Mouse (Mus musculus): Measurements from ENCODE around the gene H2-T23. TPM values are rescaled to one million over a fixed set of nuclear protein-coding genes. Genes with fewer than 3 reads are reported as not detected.
A peak's percentile ranks its signal among the peaks of the same experiment; 100 is the strongest.

Gene H2-T23
- polyA plus RNA-seq, 1 experiment from 2014 or later = 10.6 TPM

DNA sequence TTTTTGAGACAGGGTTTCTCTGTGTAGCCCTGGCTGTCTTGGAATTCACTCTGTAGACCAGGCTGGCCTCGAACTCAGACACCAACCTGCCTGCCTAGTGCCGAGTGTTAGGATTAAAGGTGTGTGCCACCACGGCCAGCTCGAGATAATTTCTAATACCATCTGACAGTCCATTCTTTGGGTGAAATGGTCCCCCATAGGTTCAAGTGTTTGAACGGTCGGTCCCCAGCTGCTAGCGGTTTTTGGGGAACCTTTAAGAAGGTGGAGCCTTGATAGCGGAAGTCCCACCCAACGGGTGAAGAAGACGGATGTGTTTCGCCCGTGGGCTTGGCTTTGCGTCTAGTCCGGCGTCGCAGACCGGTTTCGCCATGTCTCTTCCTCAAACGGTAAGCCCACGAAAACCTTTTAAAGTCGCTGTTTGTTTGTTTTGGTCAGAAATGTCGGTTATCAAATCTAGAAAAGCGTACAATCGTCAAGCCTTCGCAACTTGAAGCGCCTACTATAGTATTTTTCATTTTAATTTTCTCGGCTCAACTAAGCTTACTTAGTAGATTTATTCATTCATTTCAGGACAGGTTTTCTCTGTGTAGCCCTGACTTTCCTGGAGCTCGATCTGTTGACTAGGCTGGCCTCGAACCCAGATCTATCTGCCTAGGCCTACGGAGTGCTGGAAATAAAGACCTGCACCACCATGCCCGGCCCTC lies 38.3 kb downstream of the H2-T23 start:
- peaks cover under 1% of the 10 kb centered on the region; the same call in 1 of the 2 replicates for H3K36me3 ChIP-seq (ENCODE audit: control insufficient read depth, insufficient read depth, low read length)
- no peaks in the 10 kb centered on the region for H3K27me3 ChIP-seq (ENCODE audit: control insufficient read depth, insufficient read depth, low read length)
- 2% methylated on average over 31 of the region's 31 CpGs for WGBS
- H3K4me2 ChIP-seq (replicated peaks; ENCODE audit: low read depth, low read length) = peak overlapping the region; percentile 75
- peak; percentile 59; the same call in 1 of the 2 replicates for ATAC-seq (ENCODE audit: insufficient number of reproducible peaks, insufficient read depth, low FRiP score, low read depth)
- H3K9ac ChIP-seq (replicated peaks; ENCODE audit: low read depth, low read length) = peak overlapping the region; percentile 52
- peaks cover 17% of the 10 kb centered on the region; the same call in 1 of the 2 replicates for H3K4me1 ChIP-seq (ENCODE audit: control insufficient read depth, insufficient read depth, low read length)
- peak overlapping the region; percentile 52 for H3K4me3 ChIP-seq (ENCODE audit: low read depth, low read length)
- H3K27ac ChIP-seq (ENCODE audit: low read length) = no peak overlapping the region
- no peaks in the 10 kb centered on the region for H3K9me3 ChIP-seq (ENCODE audit: control insufficient read depth, low read depth, low read length)

DNA sequence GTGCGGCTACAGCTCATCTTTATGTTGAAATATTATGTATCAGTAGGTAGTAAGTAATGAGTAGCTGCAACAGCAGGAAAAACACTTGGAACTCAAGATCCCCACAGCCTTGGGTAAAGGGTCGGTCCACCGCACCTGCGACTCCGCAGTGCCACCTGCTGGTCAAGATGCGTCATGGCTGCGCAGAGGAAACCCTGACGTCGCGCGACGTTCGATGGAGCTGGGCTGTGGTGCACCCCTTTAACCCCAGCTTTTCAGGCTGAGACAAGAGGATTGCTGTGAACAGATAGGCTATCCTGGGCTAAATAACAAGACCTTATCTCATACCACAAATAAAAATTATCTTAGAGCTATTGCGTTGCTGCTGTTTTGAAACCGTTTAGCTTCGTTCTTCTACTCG lies 39.0 kb downstream of the H2-T23 start:
- Histone ChIP-seq H3K27me3 (ENCODE audit: control insufficient read depth, insufficient read depth, low read length) (no peaks in the 10 kb centered on the region), H3K9me3 (ENCODE audit: control insufficient read depth, low read depth, low read length) (no peaks in the 10 kb centered on the region), H3K4me2 (replicated peaks; ENCODE audit: low read depth, low read length) (peak overlapping the region; percentile 75; the same call in 1 of the 2 replicates), H3K9ac (replicated peaks; ENCODE audit: low read depth, low read length) (no peak overlapping the region), H3K36me3 (ENCODE audit: control insufficient read depth, insufficient read depth, low read length) (peaks cover 7% of the 10 kb centered on the region; the same call in 1 of the 2 replicates), H3K27ac (ENCODE audit: low read length) (no peak overlapping the region), H3K4me3 (ENCODE audit: low read depth, low read length) (no peak overlapping the region), H3K4me1 (ENCODE audit: control insufficient read depth, insufficient read depth, low read length) (peaks cover 17% of the 10 kb centered on the region; the same call in 1 of the 2 replicates)
- ATAC-seq (ENCODE audit: insufficient number of reproducible peaks, insufficient read depth, low FRiP score, low read depth) = peak; percentile 77; the same call in 1 of the 2 replicates
- 7% methylated on average over 17 of the region's 17 CpGs for WGBS

DNA sequence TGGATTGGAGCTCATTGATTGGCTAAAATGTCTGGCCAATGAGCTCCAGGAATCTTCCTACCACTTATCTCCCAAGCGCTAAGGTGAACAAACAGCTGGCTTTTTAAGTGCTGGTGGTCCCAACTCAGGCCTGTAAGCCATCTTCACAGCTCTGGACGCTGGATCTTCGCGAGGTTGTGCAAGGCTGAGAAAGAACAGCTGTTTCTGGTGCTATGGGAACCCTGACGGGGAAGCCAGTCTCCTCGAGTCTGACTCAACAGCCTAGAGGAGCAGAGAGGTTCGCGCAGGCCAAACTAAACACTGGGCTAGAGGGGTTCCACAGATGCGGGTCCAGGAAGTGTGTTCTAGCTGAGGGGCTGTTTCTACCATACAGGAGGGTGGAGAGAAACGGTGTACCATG lies 40.9 kb downstream of the H2-T23 start:
- Histone ChIP-seq H3K4me2 (replicated peaks; ENCODE audit: low read depth, low read length) (no peak overlapping the region), H3K4me3 (ENCODE audit: low read depth, low read length) (no peak overlapping the region), H3K9me3 (ENCODE audit: control insufficient read depth, low read depth, low read length) (no peaks in the 10 kb centered on the region), H3K36me3 (ENCODE audit: control insufficient read depth, insufficient read depth, low read length) (peaks cover 12% of the 10 kb centered on the region), H3K27ac (ENCODE audit: low read length) (peak overlapping the region; percentile 6), H3K4me1 (ENCODE audit: control insufficient read depth, insufficient read depth, low read length) (peaks cover 9% of the 10 kb centered on the region; the same call in 1 of the 2 replicates), H3K27me3 (ENCODE audit: control insufficient read depth, insufficient read depth, low read length) (no peaks in the 10 kb centered on the region), H3K9ac (replicated peaks; ENCODE audit: low read depth, low read length) (no peak overlapping the region)
- WGBS = 26% methylated on average over 10 of the region's 10 CpGs
- ATAC-seq (ENCODE audit: insufficient number of reproducible peaks, insufficient read depth, low FRiP score, low read depth) = no peak

DNA sequence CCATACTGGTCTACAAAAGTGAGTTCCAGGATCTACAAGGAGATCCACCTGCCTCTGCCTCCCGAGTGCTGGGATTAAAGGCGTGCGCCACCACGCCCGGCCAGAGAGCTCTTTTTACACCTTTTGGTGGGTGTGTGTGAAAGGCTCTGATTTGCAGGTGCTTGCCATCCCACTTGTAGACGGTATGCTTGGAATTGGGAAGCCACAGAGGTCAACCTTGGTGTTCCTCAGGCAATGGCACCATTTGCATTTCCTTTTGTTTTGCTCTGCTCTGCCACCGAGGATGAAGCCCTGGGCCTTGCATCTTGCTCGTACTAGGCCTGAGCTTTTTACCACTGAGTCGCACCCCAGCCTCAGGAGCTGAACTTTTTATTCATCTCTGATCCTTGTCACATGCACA lies 50.9 kb downstream of the H2-T23 start:
- no peaks in the 10 kb centered on the region for H3K9me3 ChIP-seq (ENCODE audit: control insufficient read depth, low read depth, low read length)
- H3K9ac ChIP-seq (replicated peaks; ENCODE audit: low read depth, low read length) = no peak overlapping the region
- H3K27me3 ChIP-seq (ENCODE audit: control insufficient read depth, insufficient read depth, low read length) = no peaks in the 10 kb centered on the region
- no peak overlapping the region for H3K4me3 ChIP-seq (ENCODE audit: low read depth, low read length)
- H3K4me1 ChIP-seq (ENCODE audit: control insufficient read depth, insufficient read depth, low read length) = peaks cover 11% of the 10 kb centered on the region
- no peak overlapping the region for H3K27ac ChIP-seq (ENCODE audit: low read length)
- 93% methylated on average over 9 of the region's 9 CpGs for WGBS
- no peak for ATAC-seq (ENCODE audit: insufficient number of reproducible peaks, insufficient read depth, low FRiP score, low read depth)
- no peak overlapping the region for H3K4me2 ChIP-seq (replicated peaks; ENCODE audit: low read depth, low read length)
- H3K36me3 ChIP-seq (ENCODE audit: control insufficient read depth, insufficient read depth, low read length) = peaks cover 23% of the 10 kb centered on the region

DNA sequence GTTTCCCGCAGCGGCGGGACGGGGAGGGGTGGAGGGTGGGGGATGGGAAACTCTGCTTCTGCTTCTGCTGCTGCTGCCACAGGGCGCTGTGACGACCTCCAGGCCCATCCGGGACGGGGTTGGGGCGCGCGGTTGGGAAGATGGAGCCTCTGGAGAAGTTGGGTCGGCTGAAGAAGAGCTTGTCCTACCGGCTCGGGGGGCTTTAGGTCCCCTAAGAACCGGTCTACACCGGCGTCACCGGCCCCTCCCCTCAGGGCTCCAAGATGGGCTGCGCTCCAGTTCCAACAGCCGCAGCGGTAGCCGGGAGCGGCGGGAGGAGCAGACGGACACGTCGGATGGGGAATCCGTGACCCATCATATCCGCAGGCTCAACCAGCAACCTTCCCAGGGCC lies 52.3 kb downstream of the H2-T23 start:
- peaks cover 11% of the 10 kb centered on the region for H3K4me1 ChIP-seq (ENCODE audit: control insufficient read depth, insufficient read depth, low read length)
- WGBS = under 1% methylated on average over 29 of the region's 29 CpGs
- peak overlapping the region; percentile 64 for H3K4me2 ChIP-seq (replicated peaks; ENCODE audit: low read depth, low read length)
- no peaks in the 10 kb centered on the region for H3K9me3 ChIP-seq (ENCODE audit: control insufficient read depth, low read depth, low read length)
- peak overlapping the region; percentile 97 for H3K27ac ChIP-seq (ENCODE audit: low read length)
- H3K9ac ChIP-seq (replicated peaks; ENCODE audit: low read depth, low read length) = peak overlapping the region; percentile 75
- peaks cover 21% of the 10 kb centered on the region for H3K36me3 ChIP-seq (ENCODE audit: control insufficient read depth, insufficient read depth, low read length)
- no peaks in the 10 kb centered on the region for H3K27me3 ChIP-seq (ENCODE audit: control insufficient read depth, insufficient read depth, low read length)
- H3K4me3 ChIP-seq (ENCODE audit: low read depth, low read length) = peak overlapping the region; percentile 87
- peak; percentile 34; the same call in 1 of the 2 replicates for ATAC-seq (ENCODE audit: insufficient number of reproducible peaks, insufficient read depth, low FRiP score, low read depth)

Other genes starting within 250 kb of the H2-T23 start
- 3.7 and 5.4 TPM in 2 replicates for gene Ier3, start 211.2 kb downstream of the H2-T23 start, polyA plus RNA-seq (2014; fragmentation: Nextera tagmentation; extraction: Ambion mirVana)
- 42.8 and 44.2 TPM in 2 replicates for gene Flot1, start 209.6 kb downstream of the H2-T23 start, polyA plus RNA-seq (2014; fragmentation: Nextera tagmentation; extraction: Ambion mirVana)
- gene Tubb5, start 194.5 kb downstream of the H2-T23 start, polyA plus RNA-seq (2014; fragmentation: Nextera tagmentation; extraction: Ambion mirVana) = 932 and 983 TPM in 2 replicates
- 18.7 and 19.2 TPM in 2 replicates for gene Mdc1, start 191.3 kb downstream of the H2-T23 start, polyA plus RNA-seq (2014; fragmentation: Nextera tagmentation; extraction: Ambion mirVana)
- gene Nrm, start 171.5 kb downstream of the H2-T23 start, polyA plus RNA-seq (2014; fragmentation: Nextera tagmentation; extraction: Ambion mirVana) = 65.3 and 67.1 TPM in 2 replicates
- gene Ppp1r18, start 167.3 kb downstream of the H2-T23 start, polyA plus RNA-seq (2014; fragmentation: Nextera tagmentation; extraction: Ambion mirVana) = 18.8 and 20.1 TPM in 2 replicates
- 34.0 and 38.0 TPM in 2 replicates for gene Dhx16, start 153.0 kb downstream of the H2-T23 start, polyA plus RNA-seq (2014; fragmentation: Nextera tagmentation; extraction: Ambion mirVana)
- 26.7 and 29.8 TPM in 2 replicates for gene 2310061I04Rik, start 135.4 kb downstream of the H2-T23 start, polyA plus RNA-seq (2014; fragmentation: Nextera tagmentation; extraction: Ambion mirVana)
- gene Atat1, start 122.8 kb downstream of the H2-T23 start, polyA plus RNA-seq (2014; fragmentation: Nextera tagmentation; extraction: Ambion mirVana) = 84.1 and 98.6 TPM in 2 replicates
- gene Mrps18b, start 116.5 kb downstream of the H2-T23 start, polyA plus RNA-seq (2014; fragmentation: Nextera tagmentation; extraction: Ambion mirVana) = 72.2 and 83.6 TPM in 2 replicates
- gene Ppp1r10, start 116.4 kb downstream of the H2-T23 start, polyA plus RNA-seq (2014; fragmentation: Nextera tagmentation; extraction: Ambion mirVana) = 32.6 and 35.4 TPM in 2 replicates
- gene Abcf1, start 63.1 kb downstream of the H2-T23 start, polyA plus RNA-seq (2014; fragmentation: Nextera tagmentation; extraction: Ambion mirVana) = 88.0 and 92.7 TPM in 2 replicates
- 37.6 and 39.4 TPM in 2 replicates for gene Gnl1, start 53.0 kb downstream of the H2-T23 start, polyA plus RNA-seq (2014; fragmentation: Nextera tagmentation; extraction: Ambion mirVana)
- gene Prr3, start 52.6 kb downstream of the H2-T23 start, polyA plus RNA-seq (2014; fragmentation: Nextera tagmentation; extraction: Ambion mirVana) = 26.9 and 30.6 TPM in 2 replicates
- 3.3 and 5.3 TPM in 2 replicates for gene H2-T24, start 12.3 kb downstream of the H2-T23 start, polyA plus RNA-seq (2014; fragmentation: Nextera tagmentation; extraction: Ambion mirVana)
- gene H2-T22, start 9.9 kb upstream of the H2-T23 start, polyA plus RNA-seq (2014; fragmentation: Nextera tagmentation; extraction: Ambion mirVana) = 19.3 and 21.8 TPM in 2 replicates
- gene Gm6034, start 10.1 kb upstream of the H2-T23 start, polyA plus RNA-seq (2014; fragmentation: Nextera tagmentation; extraction: Ambion mirVana) = not detected in 2 replicates
- not detected in 2 replicates for gene Gm11127, start 25.5 kb upstream of the H2-T23 start, polyA plus RNA-seq (2014; fragmentation: Nextera tagmentation; extraction: Ambion mirVana)
- not detected in 2 replicates for gene Gm19684, start 88.8 kb upstream of the H2-T23 start, polyA plus RNA-seq (2014; fragmentation: Nextera tagmentation; extraction: Ambion mirVana)
- gene Gm7030, start 96.6 kb upstream of the H2-T23 start, polyA plus RNA-seq (2014; fragmentation: Nextera tagmentation; extraction: Ambion mirVana) = not detected in 2 replicates
- gene Gm8909, start 135.7 kb upstream of the H2-T23 start, polyA plus RNA-seq (2014; fragmentation: Nextera tagmentation; extraction: Ambion mirVana) = 2.0 and 3.0 TPM in 2 replicates
- gene H2-T3, start 157.4 kb upstream of the H2-T23 start, polyA plus RNA-seq (2014; fragmentation: Nextera tagmentation; extraction: Ambion mirVana) = not detected in 2 replicates
- 133 and 167 TPM in 2 replicates for gene Rpp21, start 225.2 kb upstream of the H2-T23 start, polyA plus RNA-seq (2014; fragmentation: Nextera tagmentation; extraction: Ambion mirVana)
- gene Trim39, start 239.4 kb upstream of the H2-T23 start, polyA plus RNA-seq (2014; fragmentation: Nextera tagmentation; extraction: Ambion mirVana) = 16.3 and 16.4 TPM in 2 replicates